Comparison of ENCODE assay signal across 8 mouse cellular contexts in the genomic region with DNA sequence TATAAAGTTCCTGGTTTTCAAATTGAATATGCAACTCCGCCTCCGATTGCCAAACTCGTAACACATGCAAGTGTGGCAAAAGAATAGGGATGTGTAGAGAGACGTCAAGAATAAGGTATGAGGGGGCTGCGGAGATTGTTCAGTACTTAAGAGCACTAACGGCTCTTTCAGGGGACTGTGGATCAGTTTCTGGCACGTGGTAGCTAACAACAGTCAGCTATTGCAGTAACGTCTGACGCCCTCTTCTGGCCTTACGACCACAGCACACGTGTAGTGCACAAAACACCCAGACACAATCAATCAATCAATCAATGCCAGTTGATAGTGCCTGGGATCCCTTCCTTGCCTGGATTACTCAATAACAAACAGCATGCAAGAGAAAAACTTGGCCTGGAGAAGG. TPM values are rescaled to one million over a fixed set of nuclear protein-coding genes. Genes with fewer than 3 reads are reported as not detected.
A peak's percentile ranks its signal among the peaks of the same experiment; 100 is the strongest.
DNase-seq lines count a peak whose midpoint lies in the region; ATAC-seq lines count a peak whose summit lies in the region.

No protein-coding gene starts in this region.

- peak overlapping the region; percentile 79 for H3K4me2 ChIP-seq in intestine, embryonic 16.5 days (ENCODE audit: low read depth, low read length)
- peak overlapping the region; percentile 74 for H3K4me2 ChIP-seq in midbrain, embryonic 11.5 days

- under 1% methylated on average over 11 of the region's 11 CpGs for WGBS in intestine, embryonic 16.5 days
- WGBS in limb, embryonic 10.5 days: 4% methylated on average over 11 of the region's 11 CpGs
- WGBS in midbrain, embryonic 11.5 days: 2% methylated on average over 11 of the region's 11 CpGs

- H3K9ac ChIP-seq in intestine, embryonic 16.5 days (ENCODE audit: low read depth, low read length): peak overlapping the region; percentile 81
- H3K9ac ChIP-seq in midbrain, embryonic 11.5 days (ENCODE audit: low read length): peak overlapping the region; percentile 67

- intact Hi-C loops in heart, postnatal 25 days (cut with DNase I): loop anchor here (5.0 kb wide), 4 partner anchors 42 to 182 kb away; partner anchors contain the start of genes Flii, Llgl1, Mief2 and Smcr8
- intact Hi-C loops in gastrocnemius, postnatal 14 days (cut with DNase I; ENCODE audit: low total_unique reads): no loop called here

- H3K9me3 ChIP-seq in intestine, embryonic 16.5 days (ENCODE audit: control insufficient read depth, low read length): no peaks in the 10 kb centered on the region
- no peaks in the 10 kb centered on the region for H3K9me3 ChIP-seq in limb, embryonic 10.5 days (replicated peaks)
- no peaks in the 10 kb centered on the region for H3K9me3 ChIP-seq in midbrain, embryonic 11.5 days (ENCODE audit: control insufficient read depth, low read length)

- no peaks in the 10 kb centered on the region for H3K27me3 ChIP-seq in intestine, embryonic 16.5 days (replicated peaks; ENCODE audit: control insufficient read depth, insufficient read depth, low read length)
- H3K27me3 ChIP-seq in limb, embryonic 10.5 days (ENCODE audit: low read depth, poor library complexity, severe bottlenecking): no peaks in the 10 kb centered on the region
- no peaks in the 10 kb centered on the region for H3K27me3 ChIP-seq in midbrain, embryonic 11.5 days (ENCODE audit: control insufficient read depth, insufficient read depth, low read length)

- peaks cover 33% of the 10 kb centered on the region for H3K4me1 ChIP-seq in intestine, embryonic 16.5 days (ENCODE audit: control insufficient read depth, insufficient read depth, low read length)
- H3K4me1 ChIP-seq in limb, embryonic 10.5 days: peaks cover 28% of the 10 kb centered on the region
- peaks cover 16% of the 10 kb centered on the region for H3K4me1 ChIP-seq in midbrain, embryonic 11.5 days (ENCODE audit: control insufficient read depth, insufficient read depth, low read length)

- H3K27ac ChIP-seq in intestine, embryonic 16.5 days (ENCODE audit: low read length): peak overlapping the region; percentile 99
- peak overlapping the region; percentile 98 for H3K27ac ChIP-seq in limb, embryonic 10.5 days
- peak overlapping the region; percentile 79 for H3K27ac ChIP-seq in midbrain, embryonic 11.5 days (ENCODE audit: low read depth, low read length)

- no peak for ATAC-seq in intestine, embryonic 16.5 days
- ATAC-seq in midbrain, embryonic 11.5 days (ENCODE audit: low FRiP score): no peak

- H3K36me3 ChIP-seq in intestine, embryonic 16.5 days (ENCODE audit: control insufficient read depth, insufficient read depth, low read length): no peaks in the 10 kb centered on the region
- H3K36me3 ChIP-seq in limb, embryonic 10.5 days: peaks cover 24% of the 10 kb centered on the region
- H3K36me3 ChIP-seq in midbrain, embryonic 11.5 days (ENCODE audit: control insufficient read depth, insufficient read depth, low read length): no peaks in the 10 kb centered on the region

- H3K4me3 ChIP-seq in intestine, embryonic 16.5 days (ENCODE audit: low read length): peak overlapping the region; percentile 93
- H3K4me3 ChIP-seq in limb, embryonic 10.5 days: peak overlapping the region; percentile 97
- H3K4me3 ChIP-seq in midbrain, embryonic 11.5 days (ENCODE audit: low read depth, low read length): peak overlapping the region; percentile 87

- DNase-seq in heart, adult 11 months: peak; percentile 94
- no peak for DNase-seq in heart, postnatal 25 days (ENCODE audit: low spot score)
- peak; percentile 61 to 74 for DNase-seq in cerebellum, postnatal 14 days
- DNase-seq in gastrocnemius, postnatal 14 days: peak; percentile 44
- DNase-seq in limb, embryonic 10.5 days (ENCODE audit: low spot score): peak; percentile 63
- peak; percentile 91 for DNase-seq in midbrain, embryonic 11.5 days (ENCODE audit: low spot score, missing footprints)
- peak; percentile 27 to 44 for DNase-seq in spleen, postnatal 14 days (ENCODE audit: low spot score in 2 of 2)

RNA-seq across cellular contexts. Expression of gene Tmem11, which starts 0.4 kb away (rescaled TPM):
- total RNA-seq in heart, postnatal 25 days (2021): 10 to 100 TPM; 27.6 to 28.0 TPM
- total RNA-seq in gastrocnemius, postnatal 14 days (2021): 10 to 100 TPM; 35.6 to 38.0 TPM
- 67.4 and 74.7 TPM in 2 replicates for polyA plus RNA-seq in intestine, embryonic 16.5 days (2015; fragmentation: Nextera tagmentation; extraction: Ambion mirVana)
- polyA plus RNA-seq in limb, embryonic 10.5 days (2016; fragmentation: Nextera tagmentation; extraction: Ambion mirVana): 75.9 and 78.4 TPM in 2 replicates
- polyA plus RNA-seq in midbrain, embryonic 11.5 days (2014; fragmentation: Nextera tagmentation; extraction: Ambion mirVana): 60.2 and 67.2 TPM in 2 replicates

RNA-seq across cellular contexts. Expression of gene Natd1, which starts 35.1 kb away (rescaled TPM):
- 10 to 100 TPM; 14.6 to 14.9 TPM for total RNA-seq in heart, postnatal 25 days (2021)
- 10 to 100 TPM; 10.6 to 11.9 TPM for total RNA-seq in gastrocnemius, postnatal 14 days (2021)
- 10.8 and 13.0 TPM in 2 replicates for polyA plus RNA-seq in intestine, embryonic 16.5 days (2015; fragmentation: Nextera tagmentation; extraction: Ambion mirVana)
- 14.2 and 17.0 TPM in 2 replicates for polyA plus RNA-seq in limb, embryonic 10.5 days (2016; fragmentation: Nextera tagmentation; extraction: Ambion mirVana)
- 18.3 and 24.3 TPM in 2 replicates for polyA plus RNA-seq in midbrain, embryonic 11.5 days (2014; fragmentation: Nextera tagmentation; extraction: Ambion mirVana)

RNA-seq across cellular contexts. Expression of gene Dhrs7b, which starts 49.0 kb away (rescaled TPM):
- 10 to 100 TPM; 20.1 to 20.8 TPM for total RNA-seq in heart, postnatal 25 days (2021)
- total RNA-seq in gastrocnemius, postnatal 14 days (2021): 10 to 100 TPM; 16.9 to 19.9 TPM
- 70.8 and 71.3 TPM in 2 replicates for polyA plus RNA-seq in intestine, embryonic 16.5 days (2015; fragmentation: Nextera tagmentation; extraction: Ambion mirVana)
- 26.5 and 29.6 TPM in 2 replicates for polyA plus RNA-seq in limb, embryonic 10.5 days (2016; fragmentation: Nextera tagmentation; extraction: Ambion mirVana)
- 25.9 and 27.2 TPM in 2 replicates for polyA plus RNA-seq in midbrain, embryonic 11.5 days (2014; fragmentation: Nextera tagmentation; extraction: Ambion mirVana)

RNA-seq across cellular contexts. Expression of gene Map2k3, which starts 52.4 kb away (rescaled TPM):
- 10 to 100 TPM; 73.6 to 81.8 TPM for total RNA-seq in heart, postnatal 25 days (2021)
- total RNA-seq in gastrocnemius, postnatal 14 days (2021): 100 to 1,000 TPM; 144 to 173 TPM
- 172 and 174 TPM in 2 replicates for polyA plus RNA-seq in intestine, embryonic 16.5 days (2015; fragmentation: Nextera tagmentation; extraction: Ambion mirVana)
- polyA plus RNA-seq in limb, embryonic 10.5 days (2016; fragmentation: Nextera tagmentation; extraction: Ambion mirVana): 78.3 and 93.3 TPM in 2 replicates
- polyA plus RNA-seq in midbrain, embryonic 11.5 days (2014; fragmentation: Nextera tagmentation; extraction: Ambion mirVana): 34.2 and 37.4 TPM in 2 replicates
